Mouse (Mus musculus): ENCODE data around the gene Gm21677.
"Not testable (repeated sequence)": the region's sequence is repeated elsewhere in the genome, so short reads cannot be mapped to it uniquely, and the experiment has no call there.

Gm21677 gene

GRCm38 (mm10) chrY:3306349-3306748, at the start of gene Gm21677:
Gm21677 (minus strand) TSS chrY:3306449.
- DNase-seq = not testable (repeated sequence)

DNA sequence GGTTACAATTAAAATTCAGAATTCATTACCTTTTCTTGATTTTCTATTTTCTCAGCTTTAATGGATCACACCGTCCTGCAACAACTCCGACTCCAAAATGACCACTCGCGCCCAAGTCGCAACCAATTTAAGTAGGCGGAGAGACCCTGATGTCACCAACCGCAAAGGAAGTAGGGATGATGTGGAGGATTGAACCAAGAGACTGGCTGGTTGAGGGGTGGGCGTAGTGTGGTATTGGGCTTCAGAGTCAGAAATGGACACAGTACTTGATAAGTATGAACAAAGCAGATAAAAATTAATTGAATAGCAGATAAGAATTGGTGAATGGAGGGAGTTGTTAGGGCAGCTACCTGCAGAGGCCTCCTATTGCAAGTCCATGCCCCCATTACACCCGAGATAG, 39.0 kb upstream of the Gm21677 start, which contains the start of gene Gm21693:
Gene Gm21693 (minus strand): TSS at position 101 of the 400 bp plus-strand sequence.
- not testable (repeated sequence) for DNase-seq

DNA sequence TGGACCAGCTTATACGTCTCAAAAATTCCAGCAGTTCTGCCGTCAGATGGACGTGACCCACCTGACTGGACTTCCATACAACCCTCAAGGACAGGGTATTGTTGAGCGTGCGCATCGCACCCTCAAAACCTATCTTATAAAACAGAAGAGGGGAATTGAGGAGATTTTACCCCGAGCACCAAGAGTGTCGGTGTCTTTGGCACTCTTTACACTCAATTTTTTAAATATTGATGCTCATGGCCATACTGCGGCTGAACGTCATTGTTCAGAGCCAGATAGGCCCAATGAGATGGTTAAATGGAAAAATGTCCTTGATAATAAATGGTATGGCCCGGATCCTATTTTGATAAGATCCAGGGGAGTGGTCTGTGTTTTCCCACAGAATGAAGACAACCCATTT, 34.4 kb upstream of the Gm21677 start:
- DNase-seq = peak; percentile 1 to 8
